Mouse (Mus musculus): ENCODE results near the gene Soat1.
"Not testable (repeated sequence)": the region's sequence is repeated elsewhere in the genome, so short reads cannot be mapped to it uniquely, and the experiment has no call there.

Soat1 gene

DNA sequence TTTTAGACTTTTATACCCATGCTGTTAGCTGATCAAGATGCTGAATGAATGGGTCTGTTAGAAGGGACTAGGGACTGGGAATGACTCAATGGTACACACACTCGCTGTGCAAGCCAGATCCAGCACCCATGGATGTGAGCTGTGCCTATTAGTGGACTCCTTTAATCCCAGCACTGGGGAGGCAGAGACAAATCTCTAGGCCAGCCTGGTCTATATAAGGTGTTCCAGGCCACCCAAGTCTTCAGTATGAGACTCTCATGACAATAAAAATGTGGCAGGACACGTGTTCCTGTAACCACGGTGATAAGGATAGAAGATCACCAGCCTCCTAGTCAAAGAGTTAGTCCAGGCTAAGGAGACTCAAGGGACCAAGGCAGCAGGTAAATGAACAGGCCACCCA lies 50.1 kb downstream of the Soat1 start:
- DNase-seq (ENCODE audit: low spot score in 2 of 2) = no peak

DNA sequence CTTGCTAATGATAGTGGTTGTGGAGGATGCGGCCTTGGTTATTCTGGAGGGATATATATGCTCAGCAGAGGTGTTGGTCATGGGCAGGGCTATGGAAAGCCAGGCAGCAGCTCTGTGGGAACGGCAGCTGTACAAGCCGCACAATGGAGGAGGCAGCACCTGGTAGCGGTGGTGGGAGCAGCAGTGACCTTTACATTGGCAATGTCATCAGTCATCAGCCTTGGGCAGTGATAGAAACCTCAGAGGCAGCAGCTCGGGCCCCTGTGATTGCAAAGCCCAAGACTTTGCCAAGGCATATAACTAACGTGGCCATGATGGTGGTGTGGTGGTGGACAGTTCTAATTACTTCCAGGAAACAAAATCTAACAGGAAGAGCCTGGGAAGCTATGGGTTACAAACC lies 50.6 kb downstream of the Soat1 start:
- DNase-seq (ENCODE audit: low spot score in 2 of 2) = no peak

DNA sequence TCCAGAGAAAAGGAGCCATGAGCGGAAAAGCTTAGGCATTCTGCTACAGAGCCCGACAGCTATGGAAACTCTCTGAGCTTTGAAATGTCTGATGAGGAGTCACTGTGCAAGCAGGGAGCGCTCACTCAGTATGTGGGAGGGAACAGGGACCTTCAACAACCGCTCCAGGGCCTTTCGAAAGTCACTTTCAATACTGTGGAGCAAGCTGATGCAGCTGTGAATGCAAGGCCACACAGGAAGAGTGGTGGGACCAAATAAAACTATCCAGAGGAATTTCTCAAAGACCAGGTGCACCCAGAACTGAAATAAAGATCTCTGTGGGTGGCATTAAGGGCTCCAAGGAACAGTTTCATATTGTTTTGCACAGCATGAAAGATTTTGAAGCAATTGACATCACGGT lies 51.3 kb downstream of the Soat1 start:
- no peak for DNase-seq (ENCODE audit: low spot score in 2 of 2)

DNA sequence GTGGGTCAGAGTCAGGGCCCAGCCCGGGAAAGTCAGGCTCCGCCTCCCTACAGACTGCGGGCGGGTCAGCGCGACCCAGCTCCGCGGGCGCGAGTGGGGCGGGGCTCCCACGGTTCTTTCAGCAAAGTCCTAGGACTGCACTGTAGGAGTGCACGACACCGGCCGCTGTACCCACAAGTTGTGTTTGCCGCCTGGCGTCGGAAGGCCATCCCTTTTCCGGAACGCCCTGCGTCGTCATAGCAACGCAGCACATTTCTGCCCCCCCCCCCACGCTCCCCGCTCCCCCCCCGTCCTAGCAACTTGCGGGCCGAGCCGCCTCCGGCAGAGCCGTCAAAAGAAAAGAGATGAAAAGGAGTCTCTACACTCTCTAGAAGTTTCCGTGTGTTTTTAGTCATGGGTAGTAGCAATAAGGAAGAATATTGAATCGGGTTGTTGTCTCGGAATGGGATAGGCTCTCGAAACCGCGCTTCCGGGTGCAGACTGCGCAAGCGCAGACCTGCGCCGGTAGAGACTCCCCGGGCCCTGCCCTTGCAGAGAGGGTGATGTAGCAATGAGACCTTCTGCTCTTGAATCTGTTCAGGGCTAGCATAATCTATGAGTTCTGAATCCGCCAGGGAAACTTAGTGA lies 53.3 kb downstream of the Soat1 start, which contains the start of gene Axdnd1:
TSS of gene Axdnd1 (minus strand) at position 489 of the 627 bp plus-strand sequence.
- DNase-seq (ENCODE audit: low spot score in 2 of 2) = peak; percentile 90 to 91

DNA sequence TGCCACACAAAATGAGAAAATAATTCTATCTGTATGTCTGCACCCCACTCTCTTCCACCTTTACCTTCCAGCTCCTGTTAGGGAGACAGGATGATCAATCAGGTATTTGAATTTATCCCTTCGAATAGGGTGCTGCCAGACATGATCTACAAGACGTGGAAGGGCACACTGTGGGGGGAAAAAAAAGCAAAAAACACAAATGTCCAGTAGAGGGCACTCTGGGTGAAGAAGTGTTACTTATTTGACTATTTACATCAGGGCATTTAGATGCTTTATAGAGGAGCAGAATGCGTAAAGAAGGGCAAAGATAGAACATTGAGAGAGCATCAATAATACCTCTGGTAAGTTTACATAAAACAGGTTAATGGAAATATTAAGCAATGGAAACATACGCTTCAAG lies 56.0 kb downstream of the Soat1 start:
- peak in 1 of 2 experiments; percentile 32 for DNase-seq (ENCODE audit: low spot score in 2 of 2)

DNA sequence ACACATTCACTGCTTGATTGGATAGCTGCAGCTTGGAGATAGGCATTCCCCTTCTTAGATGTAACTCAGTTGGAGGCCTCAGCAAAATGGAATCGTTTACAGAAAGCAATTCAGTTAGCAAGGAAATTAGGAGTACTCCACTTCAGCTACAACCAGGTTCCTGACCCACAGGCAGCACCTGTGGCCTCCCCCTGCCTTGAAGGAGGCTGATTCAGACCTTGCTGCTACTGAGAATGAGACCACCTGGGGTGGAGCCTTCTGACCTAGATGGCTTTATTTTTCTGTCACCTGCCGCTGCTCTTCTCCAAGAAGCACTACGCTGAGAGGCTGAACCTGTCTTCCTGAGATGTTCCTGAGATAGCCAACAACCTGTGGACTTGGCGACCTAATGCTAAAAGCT lies 65.6 kb downstream of the Soat1 start:
- no peak for DNase-seq (ENCODE audit: low spot score in 2 of 2)

DNA sequence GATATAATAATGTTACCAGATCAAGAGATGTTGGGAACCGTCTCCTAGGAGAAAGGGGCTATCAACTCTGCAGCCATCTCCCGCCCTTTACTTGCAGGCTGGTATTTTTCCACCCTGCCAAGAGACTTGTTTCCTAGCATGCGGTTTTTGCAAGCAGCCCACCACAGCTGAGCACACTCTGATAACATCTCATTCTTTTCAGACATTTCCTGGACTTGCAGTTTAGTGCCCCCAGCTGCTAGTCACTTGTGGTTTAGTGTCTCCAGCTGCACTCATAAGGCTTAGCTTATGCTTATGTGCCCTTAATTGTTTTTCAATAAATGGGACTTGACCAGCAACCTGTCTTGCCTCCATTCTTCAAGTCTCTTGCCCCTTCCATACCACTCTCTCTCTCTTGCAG lies 66.1 kb downstream of the Soat1 start:
- DNase-seq (ENCODE audit: low spot score in 2 of 2) = no peak

DNA sequence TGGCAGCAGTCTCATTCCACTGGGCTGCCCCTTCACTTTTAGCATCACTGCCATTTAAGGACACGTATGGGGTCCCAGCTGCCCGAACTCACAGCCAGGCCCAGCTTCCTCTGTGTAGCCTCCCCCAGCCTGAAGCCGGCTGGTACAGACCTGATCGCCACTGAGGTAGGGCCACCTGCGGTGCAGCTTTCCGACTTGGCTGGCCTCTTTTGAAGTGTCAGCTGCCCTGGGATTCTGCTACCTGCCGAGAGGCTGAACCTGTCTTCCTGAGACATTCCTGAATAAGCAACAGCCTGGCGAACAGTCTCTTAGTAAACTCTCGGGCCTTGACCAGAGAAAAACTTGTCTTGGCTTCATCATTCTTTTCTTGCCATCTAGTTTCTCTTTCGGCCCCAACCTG lies 70.9 kb downstream of the Soat1 start:
- no peak for DNase-seq (ENCODE audit: low spot score in 2 of 2)

DNA sequence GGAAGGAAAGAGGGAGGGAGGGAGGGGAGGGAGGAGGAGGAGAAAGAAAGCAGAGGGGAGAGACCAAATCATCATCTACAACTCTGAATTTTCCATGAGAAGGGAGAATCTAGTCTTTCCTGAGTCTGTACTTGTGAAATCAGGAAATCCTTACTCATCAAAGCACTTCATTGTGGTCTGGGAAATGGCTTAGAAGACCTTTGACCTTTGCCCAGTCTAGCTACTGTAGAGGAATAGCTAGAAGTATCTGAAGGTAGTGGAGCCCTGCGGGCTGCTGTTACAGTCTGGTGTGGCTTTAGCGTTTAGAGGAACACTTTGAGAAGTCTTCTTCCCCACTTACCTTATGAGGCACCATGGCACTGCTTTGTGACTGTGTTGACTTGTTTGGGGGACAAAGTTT lies 71.6 kb downstream of the Soat1 start:
- DNase-seq (ENCODE audit: low spot score in 2 of 2) = no peak

DNA sequence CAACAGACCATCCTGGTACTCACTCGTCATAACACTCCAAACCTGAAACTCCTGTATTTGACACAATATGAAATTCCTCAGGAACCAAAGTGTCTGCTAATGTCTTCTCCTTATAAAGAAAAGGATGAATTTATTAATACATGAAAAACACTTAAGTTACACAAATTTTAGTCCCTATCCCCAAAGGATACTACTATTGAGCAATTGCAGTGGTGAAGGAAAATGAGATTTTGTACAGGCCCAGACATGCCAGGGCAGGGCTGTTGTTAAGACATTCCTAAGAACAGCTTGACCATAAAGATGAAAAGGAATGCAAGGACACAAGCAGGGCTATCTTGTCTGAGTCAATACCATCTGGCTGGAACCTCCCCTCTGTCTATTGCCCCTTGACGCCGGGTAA lies 74.0 kb downstream of the Soat1 start:
- not testable (repeated sequence) for DNase-seq (ENCODE audit: low spot score in 2 of 2)

DNA sequence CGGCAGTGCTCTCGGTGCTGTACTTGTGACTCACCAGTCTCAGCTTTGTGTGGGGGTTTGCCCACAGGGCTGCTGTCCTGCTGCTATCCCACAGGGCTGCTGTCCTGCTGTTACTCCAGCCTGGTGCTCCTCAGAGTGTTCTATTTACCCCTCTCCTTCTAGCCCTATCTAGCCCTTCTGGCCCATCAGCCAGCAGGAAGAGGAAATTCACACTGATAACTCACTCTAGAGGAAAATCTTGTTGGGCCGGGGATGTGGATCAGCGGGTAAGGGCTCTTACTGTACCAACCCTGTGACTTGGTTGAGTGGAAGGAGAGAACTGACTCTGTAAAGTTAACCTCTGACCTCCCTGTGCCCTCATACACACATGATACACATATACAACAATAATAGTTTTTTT lies 81.0 kb downstream of the Soat1 start:
- no peak for DNase-seq (ENCODE audit: low spot score in 2 of 2)

DNA sequence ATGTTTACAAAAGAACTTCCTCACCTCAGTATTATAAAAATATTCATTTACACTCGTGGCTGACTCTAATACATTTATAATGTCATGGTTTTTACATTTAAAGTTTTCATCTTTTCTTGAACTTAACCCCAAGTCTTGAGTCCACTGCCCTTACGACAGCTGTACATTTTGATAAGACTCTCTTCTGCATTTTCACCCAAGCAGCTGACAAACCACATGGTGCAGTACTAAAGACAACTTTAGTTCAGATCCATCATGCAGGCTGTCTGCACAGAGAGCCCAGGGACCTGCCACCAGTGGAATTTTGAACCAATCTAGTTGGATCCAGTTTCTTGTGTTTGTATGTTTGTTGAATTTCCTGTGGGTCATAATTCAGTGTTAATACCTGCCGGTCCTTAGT lies 87.3 kb downstream of the Soat1 start:
- DNase-seq (ENCODE audit: low spot score in 2 of 2) = no peak

DNA sequence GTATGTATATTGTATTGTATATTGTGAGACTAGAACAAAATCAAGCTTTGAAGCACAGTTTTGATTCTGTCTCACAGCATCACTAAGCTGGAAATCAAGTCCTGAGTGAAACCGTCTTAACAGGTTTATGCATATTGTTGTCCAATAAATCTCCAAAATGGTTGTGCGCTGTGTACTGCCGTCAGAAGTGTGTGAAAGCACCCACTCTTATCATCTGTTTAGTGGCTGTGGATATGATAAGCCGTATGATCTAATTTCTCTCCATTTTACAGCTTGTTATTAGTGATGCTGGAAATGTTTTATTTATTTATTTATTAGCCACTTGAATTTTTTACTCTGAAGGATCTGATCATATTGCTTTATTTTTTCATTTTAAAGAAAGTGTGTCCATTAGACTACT lies 87.9 kb downstream of the Soat1 start:
- no peak for DNase-seq (ENCODE audit: low spot score in 2 of 2)

DNA sequence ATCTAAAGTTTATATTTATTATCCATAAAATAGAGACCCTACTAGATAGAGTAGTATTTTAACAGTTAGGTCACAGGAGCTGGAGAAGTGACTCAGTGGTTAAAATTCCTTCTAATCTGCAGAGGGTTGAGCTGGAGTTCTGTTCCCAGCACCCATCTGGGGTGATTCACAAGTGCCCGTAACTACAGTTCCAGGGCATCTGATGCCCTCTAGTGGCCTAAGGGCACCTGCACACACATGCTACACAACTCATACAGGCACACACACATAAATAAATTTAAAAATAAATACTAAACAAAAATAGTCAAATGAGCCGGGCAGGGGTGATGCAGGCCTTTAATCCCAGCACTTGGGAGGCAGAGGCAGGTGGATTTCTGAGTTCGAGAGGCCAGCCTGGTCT lies 92.9 kb downstream of the Soat1 start:
- no peak for DNase-seq (ENCODE audit: low spot score in 2 of 2)
